Mouse (Mus musculus): ENCODE measurements at regions not wholly inside any gene's neighbourhood (a gene's known extent, or its start where the extent isn't known, plus 50 kb on each side); places are given as distances from the start of the nearest gene placed in this dataset.

GRCm38 (mm10) chr2:61193976-61194375, 231.0 kb upstream of the Rbms1 start:
- TF ChIP-seq SMC3 (IDR thresholded peaks at IDR 0.05; ENCODE audit: low read depth, low read length) (no peak), GABPA (IDR thresholded peaks at IDR 0.05; ENCODE audit: insufficient replicate concordance, low read depth, low read length) (no peak), NELFE (IDR thresholded peaks at IDR 0.05; ENCODE audit: low read depth, low read length) (no peak), MXI1 (IDR thresholded peaks at IDR 0.05; ENCODE audit: low read depth, low read length) (no peak), RAD21 (IDR thresholded peaks at IDR 0.05; ENCODE audit: low read depth, low read length) (no peak), MEF2A (IDR thresholded peaks at IDR 0.05; ENCODE audit: borderline replicate concordance, low read depth, low read length) (no peak), TCF12 (IDR thresholded peaks at IDR 0.05; ENCODE audit: low read depth, low read length) (no peak)
- DNase-seq (ENCODE audit: extremely low read depth) = no peak
- in situ Hi-C loops (cut with MboI; ENCODE audit: low pct_ligation_motif_present, low pct_unique_long_range_greater_than_20kb, low sequenced_read_pairs) = no loop called here

GRCm38 (mm10) chr2:61182424-61182979, 219.5 kb upstream of the Rbms1 start:
- in situ Hi-C loops (cut with MboI; ENCODE audit: low pct_ligation_motif_present, low pct_unique_long_range_greater_than_20kb, low sequenced_read_pairs) = no loop called here

More at GRCm38 (mm10) chr2:61193976-61194375, 231.0 kb upstream of the Rbms1 start:
- H3K4me1 ChIP-seq (ENCODE audit: control insufficient read depth in 1 of 2, insufficient read depth in 2 of 2) = no peaks in the 10 kb centered on the region
- H3K4me3 ChIP-seq (replicated peaks in 1 of 3; ENCODE audit: low read depth in 2 of 3, low read length in 2 of 3, poor library complexity in 1 of 3) = no peak overlapping the region
- no peak overlapping the region for H3K4me2 ChIP-seq (ENCODE audit: insufficient read depth, low read depth, poor library complexity, severe bottlenecking)
- H3K36me3 ChIP-seq (replicated peaks in 1 of 2; ENCODE audit: control insufficient read depth in 1 of 2, insufficient read depth in 1 of 2, low read length in 1 of 2) = no peaks in the 10 kb centered on the region
- no peaks in the 10 kb centered on the region for H3K9me3 ChIP-seq (replicated peaks; ENCODE audit: low read length)
- dilution Hi-C loops (cut with MboI; ENCODE audit: extremely low pct_ligation_motif_present, extremely low pct_unique_long_range_greater_than_20kb, low sequenced_read_pairs) = no loop called here
- no peak overlapping the region for H3K27ac ChIP-seq (ENCODE audit: insufficient read depth, low read depth)
- no peak overlapping the region for H3K9ac ChIP-seq (ENCODE audit: insufficient read depth, low read depth)
- no peaks in the 10 kb centered on the region for H3K79me2 ChIP-seq (replicated peaks; ENCODE audit: control insufficient read depth, extremely low read depth, insufficient read depth, poor library complexity, severe bottlenecking)
- no peaks in the 10 kb centered on the region for H3K27me3 ChIP-seq (replicated peaks)

DNA sequence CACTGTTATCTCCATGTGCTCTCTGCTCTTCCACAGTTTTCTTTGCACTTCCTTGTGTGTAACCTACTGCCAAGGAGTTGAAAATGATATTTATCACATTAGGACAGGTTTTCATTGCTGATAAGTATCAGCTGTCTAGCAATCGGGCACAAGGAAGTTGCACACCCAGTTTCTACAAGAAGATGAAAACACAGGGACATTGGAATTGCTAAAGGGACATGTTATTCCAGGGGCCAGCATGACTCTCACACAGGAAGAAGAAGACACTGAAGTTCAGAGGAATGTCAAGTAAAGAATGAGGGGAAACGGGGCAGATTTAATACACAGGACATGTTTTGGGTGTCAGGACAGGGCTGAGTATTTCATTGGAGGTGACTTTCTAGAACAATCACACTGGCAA, 214.8 kb upstream of the Rbms1 start:
- Histone ChIP-seq H3K27me3 (replicated peaks) (no peaks in the 10 kb centered on the region), H3K9ac (ENCODE audit: insufficient read depth, low read depth) (no peak overlapping the region), H3K27ac (ENCODE audit: insufficient read depth, low read depth) (no peak overlapping the region), H3K79me2 (replicated peaks; ENCODE audit: control insufficient read depth, extremely low read depth, insufficient read depth, poor library complexity, severe bottlenecking) (no peaks in the 10 kb centered on the region), H3K4me3 (replicated peaks in 1 of 3; ENCODE audit: low read depth in 2 of 3, low read length in 2 of 3, poor library complexity in 1 of 3) (no peak overlapping the region), H3K36me3 (replicated peaks in 1 of 2; ENCODE audit: control insufficient read depth in 1 of 2, insufficient read depth in 1 of 2, low read length in 1 of 2) (no peaks in the 10 kb centered on the region), H3K4me2 (ENCODE audit: insufficient read depth, low read depth, poor library complexity, severe bottlenecking) (no peak overlapping the region), H3K4me1 (ENCODE audit: control insufficient read depth in 1 of 2, insufficient read depth in 2 of 2) (no peaks in the 10 kb centered on the region), H3K9me3 (replicated peaks; ENCODE audit: low read length) (no peaks in the 10 kb centered on the region)
- DNase-seq (ENCODE audit: extremely low read depth) = no peak
- TF ChIP-seq ETS1 (conservative IDR thresholded peaks at IDR 0.05; ENCODE audit: low read depth, low read length) = no peak
- TF ChIP-seq EP300 (IDR thresholded peaks at IDR 0.05; ENCODE audit: low read length) = no peak
- TF ChIP-seq IRF4 (IDR thresholded peaks at IDR 0.05; ENCODE audit: low read depth, low read length) = no peak
- TF ChIP-seq MXI1 (IDR thresholded peaks at IDR 0.05; ENCODE audit: low read depth, low read length) = no peak
- no peak for TF ChIP-seq RCOR1 (conservative IDR thresholded peaks at IDR 0.05; ENCODE audit: low read depth, low read length)
- no peak for TF ChIP-seq ELF1 (IDR thresholded peaks at IDR 0.05; ENCODE audit: low read depth, low read length)
- no peak for TF ChIP-seq ZC3H11A (IDR thresholded peaks at IDR 0.05; ENCODE audit: low read depth, low read length)
- TF ChIP-seq TBP (conservative IDR thresholded peaks at IDR 0.05; ENCODE audit: low read depth, low read length) = no peak
- TF ChIP-seq SMC3 (IDR thresholded peaks at IDR 0.05; ENCODE audit: low read depth, low read length) = no peak
- no peak for TF ChIP-seq CHD2 (IDR thresholded peaks at IDR 0.05; ENCODE audit: low read length)
- in situ Hi-C loops (cut with MboI; ENCODE audit: low pct_ligation_motif_present, low pct_unique_long_range_greater_than_20kb, low sequenced_read_pairs) = no loop called here
- dilution Hi-C loops (cut with MboI; ENCODE audit: extremely low pct_ligation_motif_present, extremely low pct_unique_long_range_greater_than_20kb, low sequenced_read_pairs) = no loop called here

More at GRCm38 (mm10) chr2:61182424-61182979, 219.5 kb upstream of the Rbms1 start:
- Histone ChIP-seq H3K79me2 (replicated peaks; ENCODE audit: control insufficient read depth, extremely low read depth, insufficient read depth, poor library complexity, severe bottlenecking) (no peaks in the 10 kb centered on the region), H3K36me3 (replicated peaks in 1 of 2; ENCODE audit: control insufficient read depth in 1 of 2, insufficient read depth in 1 of 2, low read length in 1 of 2) (no peaks in the 10 kb centered on the region), H3K27me3 (replicated peaks) (no peaks in the 10 kb centered on the region), H3K4me3 (replicated peaks in 1 of 3; ENCODE audit: low read depth in 2 of 3, low read length in 2 of 3, poor library complexity in 1 of 3) (no peak overlapping the region), H3K27ac (ENCODE audit: insufficient read depth, low read depth) (no peak overlapping the region), H3K4me1 (ENCODE audit: control insufficient read depth in 1 of 2, insufficient read depth in 2 of 2) (no peaks in the 10 kb centered on the region), H3K9me3 (replicated peaks; ENCODE audit: low read length) (no peaks in the 10 kb centered on the region), H3K4me2 (ENCODE audit: insufficient read depth, low read depth, poor library complexity, severe bottlenecking) (no peak overlapping the region), H3K9ac (ENCODE audit: insufficient read depth, low read depth) (no peak overlapping the region)
- dilution Hi-C loops (cut with MboI; ENCODE audit: extremely low pct_ligation_motif_present, extremely low pct_unique_long_range_greater_than_20kb, low sequenced_read_pairs) = no loop called here
- DNase-seq (ENCODE audit: extremely low read depth) = no peak
- TF ChIP-seq TCF12 (IDR thresholded peaks at IDR 0.05; ENCODE audit: low read depth, low read length) (no peak), MYC (IDR thresholded peaks at IDR 0.05; ENCODE audit: low read depth, low read length) (no peak), HCFC1 (IDR thresholded peaks at IDR 0.05; ENCODE audit: low read depth, low read length) (no peak), CTCF (conservative IDR thresholded peaks at IDR 0.05 in 1 of 2, IDR thresholded peaks at IDR 0.05 in 1 of 2; ENCODE audit: low read depth in 2 of 2, low read length in 2 of 2) (no peak), MAZ (IDR thresholded peaks at IDR 0.05; ENCODE audit: low read depth, low read length) (no peak), MAX (IDR thresholded peaks at IDR 0.05; ENCODE audit: low read length) (no peak), NRF1 (IDR thresholded peaks at IDR 0.05; ENCODE audit: low read depth, low read length) (no peak), POLR2AphosphoS2 (IDR thresholded peaks at IDR 0.05; ENCODE audit: low read depth, low read length) (no peak), JUN (IDR thresholded peaks at IDR 0.05; ENCODE audit: insufficient read depth, low read depth, low read length) (no peak), EP300 (IDR thresholded peaks at IDR 0.05; ENCODE audit: low read length) (no peak), MXI1 (IDR thresholded peaks at IDR 0.05; ENCODE audit: low read depth, low read length) (no peak), ELF1 (IDR thresholded peaks at IDR 0.05; ENCODE audit: low read depth, low read length) (no peak), USF1 (IDR thresholded peaks at IDR 0.05; ENCODE audit: low read depth, low read length) (no peak), JUND (conservative IDR thresholded peaks at IDR 0.05; ENCODE audit: low read depth, low read length) (no peak), E2F4 (IDR thresholded peaks at IDR 0.05; ENCODE audit: insufficient replicate concordance, low read depth, low read length) (no peak), MEF2A (IDR thresholded peaks at IDR 0.05; ENCODE audit: borderline replicate concordance, low read depth, low read length) (no peak), RAD21 (IDR thresholded peaks at IDR 0.05; ENCODE audit: low read depth, low read length) (no peak)
